Mouse (Mus musculus): ENCODE measurements around the gene Onecut3. TPM values are rescaled to one million over a fixed set of nuclear protein-coding genes. Genes with fewer than 3 reads are reported as not detected.

Gene Onecut3
- 0.18 and 0.21 TPM in 2 replicates for polyA plus RNA-seq (2015; fragmentation: Nextera tagmentation; extraction: Ambion mirVana)

DNA sequence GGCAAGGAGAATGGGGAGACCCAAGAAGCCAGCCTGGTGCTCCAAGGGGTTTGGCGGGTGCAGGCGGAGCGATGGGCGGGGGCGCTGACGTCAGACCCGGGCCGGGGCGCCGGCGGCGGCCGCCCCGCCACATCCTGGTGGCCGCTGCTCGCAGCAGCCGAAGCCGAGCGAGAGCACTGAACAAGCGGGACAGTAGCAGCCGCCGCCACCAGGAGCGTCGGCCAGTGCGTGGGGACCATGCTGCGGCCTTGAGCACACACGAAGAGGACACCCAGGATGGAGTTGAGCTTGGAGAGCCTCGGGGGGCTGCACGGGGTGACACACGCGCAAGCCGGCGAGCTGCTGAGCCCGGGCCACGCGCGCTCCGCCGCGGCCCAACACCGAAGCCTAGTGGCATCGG is at the start of gene Onecut3:
TSS of gene Onecut3 (plus strand) at position 104 of the 400 bp plus-strand sequence.
- Histone ChIP-seq H3K9me3 (no peaks in the 10 kb centered on the region), H3K27ac (no peak within 1 kb of the TSS), H3K4me3 (replicated peaks) (peak within 1 kb of the TSS; percentile 46), H3K27me3 (replicated peaks) (peaks cover 96% of the 10 kb centered on the region), H3K9ac (no peak within 1 kb of the TSS), H3K4me2 (peak within 1 kb of the TSS; percentile 92), H3K4me1 (peaks cover 41% of the 10 kb centered on the region), H3K36me3 (no peaks in the 10 kb centered on the region)
- WGBS: under 1% methylated on average over 41 of the region's 42 CpGs
- no peak for ATAC-seq (ENCODE audit: insufficient read depth, low FRiP score, low read depth)

DNA sequence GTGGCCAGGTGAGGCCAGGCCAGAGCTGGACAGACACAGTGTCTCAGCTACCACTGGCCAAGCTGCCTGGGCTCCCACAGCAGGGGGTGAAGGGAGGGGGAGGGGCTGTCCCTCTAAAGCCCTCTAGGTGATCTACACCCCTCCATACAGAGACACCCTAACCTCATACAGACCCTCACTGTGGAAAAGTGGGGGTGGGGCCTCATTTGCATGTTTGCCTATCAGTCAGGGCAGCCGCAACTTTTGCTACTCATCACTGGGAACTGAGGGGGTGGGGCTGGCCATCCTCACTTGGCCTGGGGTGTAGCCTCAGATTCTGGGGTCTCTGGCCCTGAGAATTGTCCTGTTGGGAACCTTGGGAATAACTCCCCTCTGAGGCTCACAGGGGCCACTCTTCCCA is 49.6 kb upstream of the Onecut3 start:
- no peak overlapping the region for H3K4me2 ChIP-seq
- H3K36me3 ChIP-seq: no peaks in the 10 kb centered on the region
- H3K27me3 ChIP-seq (replicated peaks): peaks cover 8% of the 10 kb centered on the region
- no peak for ATAC-seq (ENCODE audit: insufficient read depth, low FRiP score, low read depth)
- H3K9me3 ChIP-seq: no peaks in the 10 kb centered on the region
- H3K27ac ChIP-seq: no peak overlapping the region
- WGBS: 67% methylated on average over 1 of the region's 1 CpGs
- H3K4me1 ChIP-seq: peaks cover 9% of the 10 kb centered on the region
- no peak overlapping the region for H3K4me3 ChIP-seq (replicated peaks)
- no peak overlapping the region for H3K9ac ChIP-seq

DNA sequence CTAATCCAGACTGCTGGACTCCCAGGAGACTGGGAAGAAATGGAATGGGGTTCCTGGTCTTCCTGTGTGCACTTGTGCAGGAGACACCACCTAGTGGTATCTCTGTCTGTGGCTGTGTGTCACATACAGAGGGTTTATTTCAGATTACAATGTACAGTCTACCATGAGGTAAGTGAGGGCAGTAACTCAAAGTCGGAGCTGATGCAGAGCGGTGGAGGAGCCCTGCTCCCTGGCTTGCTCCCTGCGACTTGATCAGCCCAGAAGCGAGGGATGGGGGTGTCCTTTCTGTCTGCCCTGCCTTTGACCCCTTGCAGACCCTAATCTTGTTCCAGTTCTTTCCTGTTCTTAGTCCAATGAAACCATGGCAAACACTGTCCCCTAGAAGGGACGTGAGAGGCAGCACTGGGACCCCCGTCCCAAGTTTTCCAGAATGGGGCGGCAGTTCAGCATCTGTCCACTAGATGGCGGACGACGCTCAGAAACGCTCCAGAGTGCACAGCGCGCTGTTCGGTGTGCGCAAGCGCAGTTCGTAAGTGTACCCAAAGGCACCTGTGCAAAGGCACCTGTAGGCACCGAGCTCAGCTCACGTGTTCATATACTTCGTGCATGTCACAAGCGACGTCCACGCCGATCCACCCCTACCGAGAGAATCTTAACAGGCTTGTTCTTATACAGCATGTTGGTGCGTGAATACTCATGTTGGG is 48.6 kb upstream of the Onecut3 start:
- H3K4me2 ChIP-seq: peak overlapping the region; percentile 22
- peak; percentile 75 for ATAC-seq (ENCODE audit: insufficient read depth, low FRiP score, low read depth)

DNA sequence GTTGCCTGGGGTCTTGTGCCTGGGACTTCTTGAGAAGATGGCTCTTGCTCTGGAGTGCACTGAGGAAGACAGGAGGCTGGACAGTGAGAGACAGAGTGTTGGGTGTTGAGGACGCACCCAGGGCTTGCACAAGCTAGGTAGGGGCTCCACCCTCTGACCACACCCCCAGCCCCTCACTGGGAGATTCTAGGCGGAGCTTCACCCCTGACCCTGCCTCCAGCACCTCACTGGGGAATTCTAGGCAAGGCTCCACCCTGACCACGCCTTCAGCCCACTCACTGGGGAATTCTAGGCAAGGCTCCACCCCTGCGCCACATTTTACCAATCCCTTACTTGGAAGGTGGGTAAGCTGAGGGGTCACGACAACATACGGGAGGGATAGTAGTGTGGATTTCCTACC is 44.0 kb upstream of the Onecut3 start:
- H3K27ac ChIP-seq: no peak overlapping the region
- ATAC-seq (ENCODE audit: insufficient read depth, low FRiP score, low read depth): no peak
- no peak overlapping the region for H3K4me3 ChIP-seq (replicated peaks)
- no peaks in the 10 kb centered on the region for H3K36me3 ChIP-seq
- peaks cover 12% of the 10 kb centered on the region for H3K27me3 ChIP-seq (replicated peaks)
- 11% methylated on average over 6 of the region's 6 CpGs for WGBS
- no peak overlapping the region for H3K9ac ChIP-seq
- no peak overlapping the region for H3K4me2 ChIP-seq
- no peaks in the 10 kb centered on the region for H3K9me3 ChIP-seq
- H3K4me1 ChIP-seq: 0 out of 2 replicates have a peak, but pooled peaks cover 3% of the 10 kb centered on the region

More for the DNA sequence above, 48.6 kb upstream of the Onecut3 start:
- Histone ChIP-seq H3K4me3 (replicated peaks) (no peak overlapping the region), H3K4me1 (peaks cover 9% of the 10 kb centered on the region), H3K36me3 (no peaks in the 10 kb centered on the region), H3K27ac (no peak overlapping the region), H3K9ac (no peak overlapping the region), H3K9me3 (no peaks in the 10 kb centered on the region), H3K27me3 (replicated peaks) (peaks cover 8% of the 10 kb centered on the region)
- 8% methylated on average over 26 of the region's 26 CpGs for WGBS

DNA sequence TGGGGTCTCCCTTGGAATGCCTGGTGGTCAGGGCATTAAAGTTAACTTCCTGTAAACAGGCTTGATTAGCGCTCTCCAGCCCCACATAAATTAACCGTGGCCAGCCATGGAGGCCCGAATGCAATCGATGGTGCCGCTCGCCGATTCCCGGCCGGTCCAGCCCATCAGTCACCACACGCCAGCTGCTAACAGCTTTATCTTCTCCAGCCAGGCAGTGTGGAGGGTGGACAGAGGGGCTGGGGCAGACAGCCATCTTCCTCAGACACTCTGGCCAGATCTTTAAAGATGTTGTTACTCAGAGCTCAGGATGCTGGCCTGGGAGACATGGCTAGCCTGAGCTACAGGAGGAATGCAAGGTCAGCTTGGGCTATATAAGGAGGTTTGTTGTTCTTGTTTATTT is 41.0 kb upstream of the Onecut3 start:
- 45% methylated on average over 10 of the region's 10 CpGs for WGBS
- no peak for ATAC-seq (ENCODE audit: insufficient read depth, low FRiP score, low read depth)
- Histone ChIP-seq H3K4me1 (0 out of 2 replicates have a peak, but pooled peaks cover 3% of the 10 kb centered on the region), H3K27me3 (replicated peaks) (0 out of 2 replicates have a peak, but pooled peaks cover 4% of the 10 kb centered on the region), H3K27ac (no peak overlapping the region), H3K4me2 (no peak overlapping the region), H3K36me3 (no peaks in the 10 kb centered on the region), H3K9me3 (no peaks in the 10 kb centered on the region), H3K9ac (no peak overlapping the region), H3K4me3 (replicated peaks) (no peak overlapping the region)

DNA sequence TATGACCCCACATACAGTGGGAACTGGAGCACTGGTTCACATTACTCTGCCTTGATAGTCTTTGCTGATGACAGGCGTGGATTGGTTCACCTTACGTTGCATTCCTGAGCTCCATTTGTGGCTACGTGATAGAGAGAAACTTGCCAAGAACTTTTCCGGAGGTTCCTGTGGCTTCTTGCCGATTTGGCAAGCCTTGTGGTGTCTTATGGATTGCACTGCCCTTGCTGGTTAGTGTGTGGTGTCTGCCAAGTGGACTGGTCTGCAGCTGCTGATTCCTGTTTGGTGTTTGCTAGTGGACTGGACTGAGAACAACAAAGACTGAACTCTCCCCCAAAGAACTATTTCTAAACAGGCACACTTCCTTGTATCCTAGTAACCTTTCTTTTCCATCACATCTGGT is 39.9 kb upstream of the Onecut3 start:
- H3K27me3 ChIP-seq (replicated peaks): 0 out of 2 replicates have a peak, but pooled peaks cover 4% of the 10 kb centered on the region
- no peak overlapping the region for H3K4me2 ChIP-seq
- no peak for ATAC-seq (ENCODE audit: insufficient read depth, low FRiP score, low read depth)
- 0 out of 2 replicates have a peak, but pooled peaks cover 3% of the 10 kb centered on the region for H3K4me1 ChIP-seq
- H3K4me3 ChIP-seq (replicated peaks): no peak overlapping the region
- no peak overlapping the region for H3K9ac ChIP-seq
- H3K9me3 ChIP-seq: no peaks in the 10 kb centered on the region
- H3K36me3 ChIP-seq: no peaks in the 10 kb centered on the region
- 77% methylated on average over 5 of the region's 5 CpGs for whole genome bisulfite sequencing
- H3K27ac ChIP-seq: no peak overlapping the region

DNA sequence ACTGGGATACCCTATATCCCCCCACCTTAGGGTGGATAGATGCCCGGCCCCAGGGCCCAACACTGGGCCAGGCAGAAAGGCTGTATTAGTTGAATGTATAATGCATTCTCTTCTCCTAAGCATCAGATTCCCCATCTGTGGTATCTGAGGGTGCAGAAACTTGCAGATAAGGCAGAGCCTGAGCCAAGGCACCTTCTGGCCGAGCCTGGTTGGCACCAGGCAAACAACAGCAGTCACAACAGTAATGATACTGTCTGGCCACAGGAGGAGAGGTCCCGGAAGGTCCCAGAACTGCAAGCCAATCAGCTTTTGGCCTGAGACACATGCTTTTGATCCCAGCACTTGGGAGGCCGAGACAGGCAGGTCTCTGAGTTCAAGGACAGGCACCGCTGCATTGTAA is 38.9 kb upstream of the Onecut3 start:
- ATAC-seq (ENCODE audit: insufficient read depth, low FRiP score, low read depth): no peak
- 0 out of 2 replicates have a peak, but pooled peaks cover 3% of the 10 kb centered on the region for H3K4me1 ChIP-seq
- no peaks in the 10 kb centered on the region for H3K9me3 ChIP-seq
- H3K4me2 ChIP-seq: no peak overlapping the region
- no peak overlapping the region for H3K4me3 ChIP-seq (replicated peaks)
- H3K27ac ChIP-seq: no peak overlapping the region
- no peak overlapping the region for H3K9ac ChIP-seq
- H3K36me3 ChIP-seq: no peaks in the 10 kb centered on the region
- 87% methylated on average over 5 of the region's 5 CpGs for WGBS
- peaks cover 4% of the 10 kb centered on the region; the same call in 1 of the 2 replicates for H3K27me3 ChIP-seq (replicated peaks)

DNA sequence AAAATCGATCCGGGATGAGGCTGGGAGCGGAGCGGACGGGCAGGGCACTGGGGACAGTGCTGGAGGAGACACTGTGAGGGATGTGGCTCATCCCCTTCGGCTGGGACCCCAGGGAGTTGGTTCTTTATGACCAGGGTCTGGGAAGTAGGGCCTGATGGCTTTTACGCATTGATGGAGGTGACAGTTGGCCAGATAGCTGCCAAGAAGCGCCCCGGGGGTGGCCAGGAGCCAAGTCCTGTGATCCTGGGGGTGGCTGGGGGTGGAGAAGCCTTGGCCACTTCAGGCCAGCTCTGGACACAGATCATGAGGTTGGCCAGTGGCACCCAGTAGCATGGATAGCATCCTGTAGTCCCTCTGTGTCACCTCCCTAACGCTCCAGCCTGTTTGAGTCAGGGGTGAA is 35.4 kb upstream of the Onecut3 start:
- no peak for ATAC-seq (ENCODE audit: insufficient read depth, low FRiP score, low read depth)
- Histone ChIP-seq H3K4me1 (no peaks in the 10 kb centered on the region), H3K27me3 (replicated peaks) (peaks cover 6% of the 10 kb centered on the region; the same call in 1 of the 2 replicates), H3K4me2 (no peak overlapping the region), H3K9ac (no peak overlapping the region), H3K36me3 (no peaks in the 10 kb centered on the region), H3K4me3 (replicated peaks) (no peak overlapping the region), H3K27ac (no peak overlapping the region), H3K9me3 (no peaks in the 10 kb centered on the region)
- 77% methylated on average over 10 of the region's 10 CpGs for WGBS

DNA sequence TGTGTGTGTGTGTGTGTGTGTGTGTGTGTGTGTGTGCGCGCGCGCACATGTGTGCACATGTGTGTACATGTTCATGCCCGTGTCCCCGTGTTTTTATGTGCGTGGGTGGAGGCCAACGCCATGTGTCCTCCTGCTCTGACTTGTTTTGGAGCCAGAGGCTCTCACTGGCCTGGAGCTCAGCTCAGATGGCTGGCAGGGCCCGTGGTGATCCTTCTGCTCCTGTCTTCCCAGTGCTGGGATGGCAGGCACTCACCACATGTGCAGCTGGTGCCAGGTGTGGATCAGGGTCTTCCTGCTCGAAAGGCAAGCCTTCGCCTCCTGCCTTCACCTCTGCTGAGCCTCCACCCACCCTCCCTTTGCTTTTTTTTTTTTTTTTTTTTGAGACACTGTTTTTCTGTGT is 35.0 kb upstream of the Onecut3 start:
- Histone ChIP-seq H3K4me2 (no peak overlapping the region), H3K36me3 (no peaks in the 10 kb centered on the region), H3K4me3 (replicated peaks) (no peak overlapping the region), H3K27me3 (replicated peaks) (peaks cover 8% of the 10 kb centered on the region; the same call in 1 of the 2 replicates), H3K9ac (no peak overlapping the region), H3K27ac (no peak overlapping the region), H3K9me3 (no peaks in the 10 kb centered on the region), H3K4me1 (no peaks in the 10 kb centered on the region)
- ATAC-seq (ENCODE audit: insufficient read depth, low FRiP score, low read depth): no peak
- 88% methylated on average over 11 of the region's 11 CpGs for WGBS

DNA sequence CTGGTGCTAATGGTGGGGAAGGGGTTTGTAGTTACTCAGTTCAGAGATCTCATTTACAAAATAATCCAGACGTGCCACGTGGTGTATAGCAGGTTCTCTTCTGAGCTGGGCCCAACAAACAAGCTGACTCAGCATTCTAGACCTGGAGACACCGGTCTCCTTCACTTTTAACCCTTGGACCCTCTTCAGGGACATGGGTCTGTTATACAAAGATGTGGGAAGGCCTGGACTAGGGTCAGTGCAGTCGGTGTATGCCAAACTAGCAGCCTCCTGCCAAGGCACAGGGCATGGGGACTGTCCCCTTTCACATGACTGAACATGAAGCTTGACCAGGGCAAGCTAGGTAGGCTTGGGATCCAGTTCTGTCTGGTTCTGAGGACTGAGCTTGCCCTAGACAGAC is 34.3 kb upstream of the Onecut3 start:
- H3K4me2 ChIP-seq: no peak overlapping the region
- no peak overlapping the region for H3K4me3 ChIP-seq (replicated peaks)
- WGBS: 55% methylated on average over 4 of the region's 4 CpGs
- H3K4me1 ChIP-seq: no peaks in the 10 kb centered on the region
- H3K27me3 ChIP-seq (replicated peaks): peaks cover 12% of the 10 kb centered on the region; the same call in 1 of the 2 replicates
- no peak for ATAC-seq (ENCODE audit: insufficient read depth, low FRiP score, low read depth)
- H3K27ac ChIP-seq: no peak overlapping the region
- H3K36me3 ChIP-seq: no peaks in the 10 kb centered on the region
- H3K9ac ChIP-seq: no peak overlapping the region
- no peaks in the 10 kb centered on the region for H3K9me3 ChIP-seq

DNA sequence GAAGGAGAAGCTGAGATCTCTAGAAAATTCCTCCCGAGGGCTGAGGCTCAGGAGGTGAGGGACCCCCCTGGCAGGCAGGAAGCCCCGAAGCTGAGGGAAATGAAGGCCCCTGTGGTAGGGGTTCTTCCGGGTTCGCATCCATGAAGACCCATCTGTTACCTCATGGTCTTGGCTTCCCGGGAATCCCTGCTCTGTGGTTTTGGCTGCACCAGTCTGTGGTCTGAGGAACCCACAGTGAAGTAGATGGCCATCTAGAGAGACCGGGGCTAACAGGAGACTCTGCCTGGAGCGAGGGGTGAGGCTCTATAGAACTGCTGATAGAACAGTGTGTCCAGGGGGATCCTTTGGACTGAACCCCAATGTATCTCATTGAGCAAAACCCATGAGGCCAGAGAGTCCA is 33.3 kb upstream of the Onecut3 start:
- Histone ChIP-seq H3K4me3 (replicated peaks) (no peak overlapping the region), H3K27me3 (replicated peaks) (peaks cover 12% of the 10 kb centered on the region; the same call in 1 of the 2 replicates), H3K9me3 (no peaks in the 10 kb centered on the region), H3K36me3 (no peaks in the 10 kb centered on the region), H3K9ac (no peak overlapping the region), H3K4me1 (no peaks in the 10 kb centered on the region), H3K27ac (no peak overlapping the region), H3K4me2 (no peak overlapping the region)
- WGBS: 69% methylated on average over 7 of the region's 7 CpGs
- ATAC-seq (ENCODE audit: insufficient read depth, low FRiP score, low read depth): no peak

DNA sequence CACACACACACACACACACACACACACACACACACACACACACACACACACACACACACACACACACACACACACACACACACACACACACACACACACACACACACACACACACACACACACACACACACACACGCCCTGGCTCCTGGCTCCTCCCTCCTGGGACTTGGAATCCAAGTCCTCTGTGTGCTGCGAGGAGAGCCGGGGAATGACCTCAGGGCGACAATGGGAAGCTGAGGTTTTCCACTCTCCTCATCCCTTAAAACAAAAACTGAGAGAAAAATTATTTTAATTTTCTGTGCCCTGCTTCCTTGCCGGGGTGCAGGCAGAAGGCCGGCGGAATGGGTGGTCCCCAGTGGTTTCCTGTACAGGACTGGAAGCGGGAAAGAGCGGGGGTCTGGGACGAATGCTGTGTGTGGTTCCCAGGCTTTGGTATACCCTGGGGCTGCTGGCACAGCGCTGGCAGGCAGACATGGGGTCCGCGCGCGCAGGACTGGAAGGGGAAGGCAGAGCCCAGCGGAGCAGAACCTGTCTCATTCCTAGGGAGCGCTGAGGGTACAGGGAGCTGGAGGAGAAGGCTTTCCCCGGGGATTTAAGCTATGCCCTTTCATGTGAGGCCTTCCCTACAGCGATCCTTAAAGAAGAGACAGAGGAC is 30.1 kb upstream of the Onecut3 start:
- ATAC-seq (ENCODE audit: insufficient read depth, low FRiP score, low read depth): no peak
- no peaks in the 10 kb centered on the region for H3K4me1 ChIP-seq
- 0 out of 2 replicates have a peak overlapping the region, but pooled peaks have one; percentile 13 for H3K4me2 ChIP-seq
- H3K9me3 ChIP-seq: no peaks in the 10 kb centered on the region
- H3K27ac ChIP-seq: no peak overlapping the region
- peaks cover 12% of the 10 kb centered on the region; the same call in 1 of the 2 replicates for H3K27me3 ChIP-seq (replicated peaks)
- no peak overlapping the region for H3K9ac ChIP-seq
- H3K36me3 ChIP-seq: no peaks in the 10 kb centered on the region
- H3K4me3 ChIP-seq (replicated peaks): no peak overlapping the region
- WGBS: 14% methylated on average over 19 of the region's 19 CpGs
